Mouse (Mus musculus): ENCODE results near the gene Bbs10.

DNA sequence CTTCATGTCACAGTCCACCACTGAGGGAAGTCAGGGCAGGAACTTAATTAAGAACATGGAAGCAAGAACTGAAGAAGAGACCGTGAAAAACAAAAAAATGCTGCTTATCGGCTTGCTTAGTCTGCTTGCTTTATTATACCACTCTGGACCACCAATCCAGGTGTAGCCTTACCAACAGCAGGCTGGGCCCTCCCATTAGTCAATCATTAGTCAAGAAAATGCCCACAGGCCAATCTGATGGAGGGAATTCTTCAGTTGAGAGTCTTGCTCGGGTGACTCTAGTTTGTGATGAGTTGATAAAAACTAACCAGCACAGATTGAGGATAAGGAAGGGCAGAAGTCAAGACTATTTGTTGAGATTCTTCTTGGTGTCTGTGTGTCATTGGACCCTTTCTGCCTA, 40.2 kb upstream of the Bbs10 start:
- no peak for TF ChIP-seq GATA1 (IDR thresholded peaks at IDR 0.05; ENCODE audit: borderline replicate concordance, low read length)
- no peak for TF ChIP-seq CTCF (IDR thresholded peaks at IDR 0.05; ENCODE audit: low read depth, low read length)
